Comparison of ENCODE assay signal across 2 mouse cellular contexts in genomic region chr2:18893336-18893735, GRCm38 (mm10).
TF ChIP-seq lines count a peak whose summit lies in the region.
"Not testable (repeated sequence)": the region's sequence is repeated elsewhere in the genome, so short reads cannot be mapped to it uniquely, and the experiment has no call there.

No protein-coding gene starts in this region.

- peak overlapping the region; percentile 46 for H3K4me3 ChIP-seq in megakaryocyte, embryonic 14.5 days (replicated peaks)
- not testable (repeated sequence) for H3K4me3 ChIP-seq in myocyte

- peaks cover 88% of the 10 kb centered on the region for H3K36me3 ChIP-seq in megakaryocyte, embryonic 14.5 days (replicated peaks; ENCODE audit: low read length)
- not testable (repeated sequence) for H3K36me3 ChIP-seq in myocyte (ENCODE audit: control insufficient read depth, insufficient read depth)

- H3K27me3 ChIP-seq in megakaryocyte, embryonic 14.5 days (replicated peaks); myocyte (ENCODE audit: control insufficient read depth, insufficient read depth, insufficient read length): not testable (repeated sequence)

- not testable (repeated sequence) for H3K79me2 ChIP-seq in myocyte (ENCODE audit: control insufficient read depth, insufficient read depth)

- TF ChIP-seq POLR2A in myocyte (IDR thresholded peaks at IDR 0.05; ENCODE audit: insufficient read length, low read depth) = not testable (repeated sequence)

- H3ac ChIP-seq in myocyte (ENCODE audit: control insufficient read depth, insufficient read length) = not testable (repeated sequence)

- H3K4me1 ChIP-seq in megakaryocyte, embryonic 14.5 days = peaks cover 58% of the 10 kb centered on the region

- H3K9me3 ChIP-seq in megakaryocyte, embryonic 14.5 days = not testable (repeated sequence)

- H3K4me2 ChIP-seq in myocyte (ENCODE audit: low read depth) = not testable (repeated sequence)

TF ChIP-seq in myocyte, 11 proteins besides CTCF, POLR2A, EP300 and RAD21:
- TF ChIP-seq TCF3 (IDR thresholded peaks at IDR 0.05; ENCODE audit: insufficient read length, low read depth) (peak; percentile 61), MYOD1 (IDR thresholded peaks at IDR 0.05; ENCODE audit: control insufficient read depth in 1 of 3, insufficient read length in 2 of 3, low read depth in 2 of 3) (peak in 2 of 3 experiments; percentile 76 to 83), MYOG (IDR thresholded peaks at IDR 0.05; ENCODE audit: control insufficient read depth in 1 of 3, insufficient read depth in 1 of 3, insufficient read length in 2 of 3, low read depth in 2 of 3) (peak in 2 of 3 experiments; percentile 77 to 91)
